Mouse (Mus musculus) hindbrain, postnatal 0 days (tissue): ENCODE measurements around the gene Ccno. TPM values are rescaled to one million over a fixed set of nuclear protein-coding genes. Genes with fewer than 3 reads are reported as not detected.

Experiments used
- ATAC-seq: fragments of 200-750 bp; cut with Nextera tagmentation; 2 replicates; pipeline ENCODE4 v1.8.0; 2017; ENCODE audit warnings: mild to moderate bottlenecking, moderate TSS enrichment, moderate library complexity
- DNase-seq: peaks from one replicate; pipeline ENCODE4 v3.0.0-alpha.2; 2015; ENCODE audit warnings: low spot score
- H3K27ac ChIP-seq: fragments of 300-500 bp; sonication (generic); 2 replicates; pipeline ENCODE4 v1.5.1; 2014; ENCODE audit warnings: mild to moderate bottlenecking
- H3K27me3 ChIP-seq: fragments of 300-500 bp; sonication (generic); 2 replicates; pipeline ENCODE4 v1.6.1; 2014; ENCODE audit warnings: low read length, mixed read lengths; ENCODE audit not compliant: insufficient read depth
- H3K36me3 ChIP-seq: fragments of 300-500 bp; sonication (generic); 2 replicates; pipeline ENCODE4 v1.6.1; 2014; ENCODE audit warnings: low read length, mixed read lengths; ENCODE audit not compliant: insufficient read depth
- H3K4me1 ChIP-seq: fragments of 300-500 bp; sonication (generic); 2 replicates; pipeline ENCODE4 v1.6.1; 2014; ENCODE audit warnings: antibody characterized with exemption, low read length, mixed read lengths; ENCODE audit not compliant: insufficient read depth
- H3K4me2 ChIP-seq: fragments of 300-500 bp; sonication (generic); 2 replicates; pipeline ENCODE4 v1.6.1; 2014; ENCODE audit warnings: low read depth, mild to moderate bottlenecking, low read length, moderate library complexity, mixed read lengths
- H3K4me3 ChIP-seq: fragments of 300-500 bp; sonication (generic); 2 replicates; pipeline ENCODE4 v1.5.1; 2014; ENCODE audit warnings: low read length
- H3K9ac ChIP-seq: fragments of 300-500 bp; sonication (generic); replicated peaks from 2 replicates; pipeline ENCODE4 v1.6.1; 2014; ENCODE audit warnings: mild to moderate bottlenecking, low read length, moderate library complexity, mixed read lengths
- H3K9me3 ChIP-seq: fragments of 300-500 bp; sonication (generic); 2 replicates; pipeline ENCODE4 v1.6.1; 2016; ENCODE audit warnings: low read length, mixed read lengths
- CTCF ChIP-seq: IDR thresholded peaks from 2 replicates; pipeline ENCODE4 v1.5.1; 2016; ENCODE audit warnings: antibody characterized with exemption, control low read depth, low read depth
- WGBS: fragments of 180-500 bp; shearing (Covaris S2); extraction: QIAGEN DNeasy Blood & Tissue Kit; methylation state at CpG from one replicate; pipeline ENCODE4 v1.1.7; 2014; 5-methylcytosine and 5-hydroxymethylcytosine counted together
- microRNA counts: library from miRNA; unstranded; fragments of <30 nt; microRNA quantifications from one replicate; lab custom pipeline; 2015
- microRNA-seq, 2 experiments: library from miRNA; unstranded; fragments of <30 nt; microRNA quantifications; one replicate each; pipeline ENCODE4; 2016
- polyA plus RNA-seq: library from polyadenylated mRNA; unstranded; fragments of >200 nt; fragmentation: Nextera tagmentation; extraction: Ambion mirVana; gene quantifications from 2 replicates; pipeline ENCODE4 v1.2.1, GENCODE M21; 2015
- total RNA-seq: library from RNA; depleted of rRNA; stranded (reverse); fragments of >200 nt; gene quantifications from 2 replicates; pipeline ENCODE4 v1.2.3, GENCODE M21; 2014; rRNA removed

Ccno gene
- total and polyA plus RNA-seq, 2 experiments from 2014 or later = 1.7 to 2.7 TPM

- TF ChIP-seq CTCF = no peak
These were observed 47.4 kb downstream of the Ccno start, which contains the start of gene Cdc20b for GRCm38 (mm10) chr13:113034950-113035421. Gene Cdc20b (plus strand): TSS chr13:113035111.

GRCm38 (mm10) chr13:113035852-113036251 is 48.2 kb downstream of the Ccno start:
- Histone ChIP-seq H3K4me2 (peak overlapping the region; percentile 85), H3K4me3 (peak overlapping the region; percentile 48), H3K9ac (no peak overlapping the region), H3K27ac (no peak overlapping the region), H3K9me3 (no peaks in the 10 kb centered on the region), H3K36me3 (no peaks in the 10 kb centered on the region), H3K4me1 (0 out of 2 replicates have a peak, but pooled peaks cover 7% of the 10 kb centered on the region), H3K27me3 (no peaks in the 10 kb centered on the region)
- ATAC-seq (peak; percentile 87), DNase-seq (peak; percentile 97)
- peak; percentile 92 for TF ChIP-seq CTCF
- WGBS = 0% methylated on average over 4 of the region's 4 CpGs

More at GRCm38 (mm10) chr13:113034950-113035421, 47.4 kb downstream of the Ccno start, which contains the start of gene Cdc20b:
- peak within 1 kb of the TSS; percentile 85 for H3K4me2 ChIP-seq
- peak; percentile 8; the same call in 1 of the 2 replicates for ATAC-seq
- H3K4me3 ChIP-seq = peak within 1 kb of the TSS; percentile 48
- H3K36me3 ChIP-seq = no peaks in the 10 kb centered on the region
- no peak within 1 kb of the TSS for H3K27ac ChIP-seq
- WGBS = under 1% methylated on average over 45 of the region's 46 CpGs
- peak within 1 kb of the TSS; percentile 47 for H3K9ac ChIP-seq
- DNase-seq = peak; percentile 27
- 0 out of 2 replicates have a peak, but pooled peaks cover 7% of the 10 kb centered on the region for H3K4me1 ChIP-seq
- H3K9me3 ChIP-seq = no peaks in the 10 kb centered on the region
- H3K27me3 ChIP-seq = no peaks in the 10 kb centered on the region

MicroRNAs encoded within 50 kb of the gene (microRNA counts, 519-probe panel; counts per million panel counts)
- microRNA mmu-miR-449a (lab: Ali Mortazavi, UCI) (3,710 counts per million, percentile 64 among the panel's probes with 10 or more counts), microRNA mmu-miR-449b (lab: Ali Mortazavi, UCI) (not detected), microRNA mmu-miR-449c (lab: Ali Mortazavi, UCI) (not detected)

Small RNA genes within 50 kb of the gene (microRNA-seq; reads per million reads assigned to microRNA genes)
- gene Mir449a (5,429 to 5,886 reads per million in 2 experiments), gene Mir449b (2.5 to 5.1 reads per million in 2 experiments), gene Mir449c (4.7 to 6.2 reads per million in 2 experiments)

Other genes starting within 250 kb of the Ccno start
- 54.0 and 64.4 TPM in 2 replicates for gene Plpp1, start 187.0 kb upstream of the Ccno start, total RNA-seq
- 88.1 and 89.7 TPM in 2 replicates for gene Plpp1, start 187.0 kb upstream of the Ccno start, polyA plus RNA-seq
- 18.8 and 21.2 TPM in 2 replicates for gene Mtrex, start 60.4 kb upstream of the Ccno start, total RNA-seq
- gene Mtrex, start 60.4 kb upstream of the Ccno start, polyA plus RNA-seq = 38.8 and 41.8 TPM in 2 replicates
- gene Dhx29, start 60.3 kb upstream of the Ccno start, total RNA-seq = 15.2 and 15.7 TPM in 2 replicates
- gene Dhx29, start 60.3 kb upstream of the Ccno start, polyA plus RNA-seq = 29.5 and 30.0 TPM in 2 replicates
- gene Mcidas, start 6.0 kb downstream of the Ccno start, total RNA-seq = 0.73 and 2.4 TPM in 2 replicates
- 0.88 and 0.95 TPM in 2 replicates for gene Mcidas, start 6.0 kb downstream of the Ccno start, polyA plus RNA-seq
- gene Cdc20b, start 47.3 kb downstream of the Ccno start, total RNA-seq = 2.4 and 3.1 TPM in 2 replicates
- 0.34 and 0.60 TPM in 2 replicates for gene Cdc20b, start 47.3 kb downstream of the Ccno start, polyA plus RNA-seq
- gene Gpx8, start 58.6 kb downstream of the Ccno start, total RNA-seq = 10.2 and 19.7 TPM in 2 replicates
- gene Gpx8, start 58.6 kb downstream of the Ccno start, polyA plus RNA-seq = 60.4 and 67.0 TPM in 2 replicates
- gene Gzma, start 113.2 kb downstream of the Ccno start, total RNA-seq = not detected in 2 replicates
- gene Gzma, start 113.2 kb downstream of the Ccno start, polyA plus RNA-seq = not detected in 2 replicates
- 0.37 and 0.86 TPM in 2 replicates for gene Esm1, start 221.9 kb downstream of the Ccno start, total RNA-seq
- gene Esm1, start 221.9 kb downstream of the Ccno start, polyA plus RNA-seq = 1.1 and 1.6 TPM in 2 replicates
- gene Gzmk, start 238.1 kb downstream of the Ccno start, total RNA-seq = not detected in 2 replicates
- gene Gzmk, start 238.1 kb downstream of the Ccno start, polyA plus RNA-seq = 0.14 TPM in 1 of 2 replicates, not detected in the other